Mouse (Mus musculus): Measurements from ENCODE around the gene Adgrg1. TPM values are rescaled to one million over a fixed set of nuclear protein-coding genes. Genes with fewer than 3 reads are reported as not detected.

Gene Adgrg1
- polyA plus RNA-seq, 1 experiment from 2014 or later: 156 TPM

- Histone ChIP-seq H3K4me3 (no peak overlapping the region), H3K9ac (0 out of 2 replicates have a peak overlapping the region, but pooled peaks have one; percentile 2), H3K9me3 (replicated peaks) (no peaks in the 10 kb centered on the region), H3K4me1 (peaks cover 8% of the 10 kb centered on the region), H3K27ac (no peak overlapping the region), H3K4me2 (no peak overlapping the region), H3K27me3 (no peaks in the 10 kb centered on the region), H3K36me3 (ENCODE audit: poor library complexity, severe bottlenecking) (no peaks in the 10 kb centered on the region)
- peak; percentile 66 for ATAC-seq
- 59% methylated on average over 7 of the region's 7 CpGs for WGBS
These were observed 20.2 kb upstream of the Adgrg1 start for GRCm38 (mm10) chr8:94954368-94954737.

GRCm38 (mm10) chr8:94954921-94955758, 19.4 kb upstream of the Adgrg1 start:
- 41% methylated on average over 9 of the region's 9 CpGs for WGBS
- H3K9ac ChIP-seq: no peak overlapping the region
- no peak overlapping the region for H3K4me3 ChIP-seq
- no peaks in the 10 kb centered on the region for H3K27me3 ChIP-seq
- no peak overlapping the region for H3K4me2 ChIP-seq
- H3K9me3 ChIP-seq (replicated peaks): no peaks in the 10 kb centered on the region
- no peak overlapping the region for H3K27ac ChIP-seq
- no peaks in the 10 kb centered on the region for H3K36me3 ChIP-seq (ENCODE audit: poor library complexity, severe bottlenecking)
- peak; percentile 62; the same call in 1 of the 2 replicates for ATAC-seq
- H3K4me1 ChIP-seq: peaks cover 8% of the 10 kb centered on the region

- WGBS: 83% methylated on average over 1 of the region's 1 CpGs
- Histone ChIP-seq H3K27ac (no peak overlapping the region), H3K36me3 (ENCODE audit: poor library complexity, severe bottlenecking) (no peaks in the 10 kb centered on the region), H3K4me3 (no peak overlapping the region), H3K4me2 (no peak overlapping the region), H3K27me3 (no peaks in the 10 kb centered on the region), H3K9ac (no peak overlapping the region), H3K9me3 (replicated peaks) (no peaks in the 10 kb centered on the region), H3K4me1 (peaks cover 8% of the 10 kb centered on the region)
- ATAC-seq: no peak
These were observed 18.4 kb upstream of the Adgrg1 start for GRCm38 (mm10) chr8:94956078-94956574.

- H3K9me3 ChIP-seq (replicated peaks): no peaks in the 10 kb centered on the region
- H3K4me1 ChIP-seq: peaks cover under 1% of the 10 kb centered on the region; the same call in 1 of the 2 replicates
- ATAC-seq: no peak
- H3K36me3 ChIP-seq (ENCODE audit: poor library complexity, severe bottlenecking): no peaks in the 10 kb centered on the region
- 83% methylated on average over 1 of the region's 1 CpGs for WGBS
- H3K27ac ChIP-seq: no peak overlapping the region
- no peaks in the 10 kb centered on the region for H3K27me3 ChIP-seq
- H3K9ac ChIP-seq: no peak overlapping the region
- no peak overlapping the region for H3K4me3 ChIP-seq
- H3K4me2 ChIP-seq: no peak overlapping the region
These were observed 12.3 kb upstream of the Adgrg1 start for GRCm38 (mm10) chr8:94962201-94962600.

- Histone ChIP-seq H3K4me3 (no peak overlapping the region), H3K9me3 (replicated peaks) (no peaks in the 10 kb centered on the region), H3K27me3 (no peaks in the 10 kb centered on the region), H3K36me3 (ENCODE audit: poor library complexity, severe bottlenecking) (no peaks in the 10 kb centered on the region), H3K4me2 (no peak overlapping the region), H3K27ac (no peak overlapping the region), H3K9ac (no peak overlapping the region), H3K4me1 (peaks cover 10% of the 10 kb centered on the region)
- no peak for ATAC-seq
- 80% methylated on average over 10 of the region's 10 CpGs for WGBS
These were observed 9.7 kb upstream of the Adgrg1 start for GRCm38 (mm10) chr8:94964828-94965227.

GRCm38 (mm10) chr8:94966578-94966977, 8.0 kb upstream of the Adgrg1 start:
- H3K4me2 ChIP-seq: no peak overlapping the region
- peaks cover 10% of the 10 kb centered on the region for H3K4me1 ChIP-seq
- H3K27me3 ChIP-seq: no peaks in the 10 kb centered on the region
- no peak overlapping the region for H3K9ac ChIP-seq
- WGBS: 18% methylated on average over 7 of the region's 7 CpGs
- H3K9me3 ChIP-seq (replicated peaks): no peaks in the 10 kb centered on the region
- no peak for ATAC-seq
- no peak overlapping the region for H3K27ac ChIP-seq
- H3K4me3 ChIP-seq: no peak overlapping the region
- no peaks in the 10 kb centered on the region for H3K36me3 ChIP-seq (ENCODE audit: poor library complexity, severe bottlenecking)

- WGBS: 84% methylated on average over 4 of the region's 4 CpGs
- Histone ChIP-seq H3K36me3 (ENCODE audit: poor library complexity, severe bottlenecking) (no peaks in the 10 kb centered on the region), H3K4me3 (no peak overlapping the region), H3K9ac (no peak overlapping the region), H3K4me1 (peaks cover 10% of the 10 kb centered on the region), H3K27me3 (no peaks in the 10 kb centered on the region), H3K9me3 (replicated peaks) (no peaks in the 10 kb centered on the region), H3K27ac (no peak overlapping the region), H3K4me2 (no peak overlapping the region)
- no peak for ATAC-seq
These were observed 7.5 kb upstream of the Adgrg1 start for GRCm38 (mm10) chr8:94967071-94967470.

- peak; percentile 43; the same call in 1 of the 2 replicates for ATAC-seq
- Histone ChIP-seq H3K27ac (no peak overlapping the region), H3K9ac (no peak overlapping the region), H3K4me3 (no peak overlapping the region), H3K4me1 (peaks cover 10% of the 10 kb centered on the region), H3K36me3 (ENCODE audit: poor library complexity, severe bottlenecking) (no peaks in the 10 kb centered on the region), H3K9me3 (replicated peaks) (no peaks in the 10 kb centered on the region), H3K27me3 (no peaks in the 10 kb centered on the region), H3K4me2 (no peak overlapping the region)
- whole genome bisulfite sequencing: 45% methylated on average over 3 of the region's 3 CpGs
These were observed 7.0 kb upstream of the Adgrg1 start for GRCm38 (mm10) chr8:94967554-94967953.

GRCm38 (mm10) chr8:94973270-94973669, 1.3 kb upstream of the Adgrg1 start:
- 94% methylated on average over 9 of the region's 9 CpGs for WGBS
- Histone ChIP-seq H3K4me2 (no peak overlapping the region), H3K9ac (no peak overlapping the region), H3K36me3 (ENCODE audit: poor library complexity, severe bottlenecking) (no peaks in the 10 kb centered on the region), H3K9me3 (replicated peaks) (no peaks in the 10 kb centered on the region), H3K27me3 (no peaks in the 10 kb centered on the region), H3K4me3 (no peak overlapping the region), H3K4me1 (peaks cover 28% of the 10 kb centered on the region), H3K27ac (no peak overlapping the region)
- ATAC-seq: no peak

GRCm38 (mm10) chr8:94973786-94974185, 765 bp upstream of the Adgrg1 start:
- H3K9ac ChIP-seq: no peak overlapping the region
- peaks cover 33% of the 10 kb centered on the region for H3K4me1 ChIP-seq
- no peaks in the 10 kb centered on the region for H3K9me3 ChIP-seq (replicated peaks)
- no peaks in the 10 kb centered on the region for H3K27me3 ChIP-seq
- no peak overlapping the region for H3K4me2 ChIP-seq
- no peak for ATAC-seq
- no peaks in the 10 kb centered on the region for H3K36me3 ChIP-seq (ENCODE audit: poor library complexity, severe bottlenecking)
- WGBS: 90% methylated on average over 9 of the region's 9 CpGs
- H3K4me3 ChIP-seq: no peak overlapping the region
- no peak overlapping the region for H3K27ac ChIP-seq

GRCm38 (mm10) chr8:94976651-94977417, 2.3 kb downstream of the Adgrg1 start:
- 22% methylated on average over 17 of the region's 17 CpGs for WGBS
- no peak overlapping the region for H3K4me3 ChIP-seq

GRCm38 (mm10) chr8:94978131-94978530, 3.6 kb downstream of the Adgrg1 start:
- H3K4me3 ChIP-seq: no peak overlapping the region
- H3K9me3 ChIP-seq (replicated peaks): no peaks in the 10 kb centered on the region
- peak overlapping the region; percentile 33; the same call in 1 of the 2 replicates for H3K4me2 ChIP-seq
- H3K36me3 ChIP-seq (ENCODE audit: poor library complexity, severe bottlenecking): no peaks in the 10 kb centered on the region
- H3K27ac ChIP-seq: peak overlapping the region; percentile 46
- no peaks in the 10 kb centered on the region for H3K27me3 ChIP-seq
- peaks cover 68% of the 10 kb centered on the region for H3K4me1 ChIP-seq
- ATAC-seq: peak; percentile 76
- 4% methylated on average over 9 of the region's 9 CpGs for WGBS
- peak overlapping the region; percentile 3; the same call in 1 of the 2 replicates for H3K9ac ChIP-seq

More at GRCm38 (mm10) chr8:94976651-94977417, 2.3 kb downstream of the Adgrg1 start:
- Histone ChIP-seq H3K4me2 (peak overlapping the region; percentile 33), H3K9ac (peak overlapping the region; percentile 3; the same call in 1 of the 2 replicates), H3K4me1 (peaks cover 56% of the 10 kb centered on the region), H3K36me3 (ENCODE audit: poor library complexity, severe bottlenecking) (no peaks in the 10 kb centered on the region), H3K9me3 (replicated peaks) (no peaks in the 10 kb centered on the region), H3K27me3 (no peaks in the 10 kb centered on the region), H3K27ac (no peak overlapping the region)
- ATAC-seq: no peak
